Mouse (Mus musculus) E14TG2a.4 (cell line): Measurements from ENCODE around the gene Atf5.

Source experiments
- CTCF ChIP-seq: conservative IDR thresholded peaks from 2 replicates; pipeline ENCODE4 v1.5.1; 2014; ENCODE audit warnings: low read length
- NANOG ChIP-seq: IDR thresholded peaks from 2 replicates; pipeline ENCODE4 v1.6.1; 2014; ENCODE audit warnings: borderline replicate concordance, low read length, mixed read lengths
- POU5F1 ChIP-seq: IDR thresholded peaks from 2 replicates; pipeline ENCODE4 v1.6.1; 2014; ENCODE audit warnings: low read length, borderline replicate concordance

DNA sequence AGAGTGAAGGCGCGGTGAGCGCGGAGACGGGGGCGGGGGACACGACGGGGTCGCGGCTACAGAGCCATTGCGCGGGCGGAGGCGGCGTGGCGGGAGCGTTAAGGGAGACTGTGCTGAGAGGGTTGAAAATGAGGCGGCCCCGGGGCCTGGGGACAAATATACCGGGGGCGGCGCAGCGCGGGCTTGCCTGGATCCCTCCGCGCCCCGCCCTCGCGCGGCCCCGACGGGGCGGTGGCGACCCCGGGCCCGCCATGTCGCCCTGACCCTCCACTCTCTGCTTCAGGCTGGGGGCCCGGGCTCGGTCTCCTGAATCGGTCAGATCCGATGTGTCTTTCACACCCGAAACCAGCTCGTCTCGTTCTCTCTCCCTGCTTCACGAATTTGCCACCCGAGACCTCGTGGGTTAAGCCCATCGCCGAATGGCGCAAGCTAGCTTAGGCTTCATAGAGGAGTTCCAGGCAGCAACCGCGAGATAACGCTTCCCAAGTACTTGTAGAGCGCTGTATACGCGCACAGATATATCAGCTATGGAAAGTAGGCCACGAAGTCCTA is at the start of gene Atf5:
- no peak for TF ChIP-seq CTCF
- no peak for TF ChIP-seq NANOG
- no peak for TF ChIP-seq POU5F1
